Mouse (Mus musculus) mesoderm, embryonic 11.5 days (tissue): ENCODE measurements around the gene En1.

Source experiments
- DNase-seq: peaks from one replicate; pipeline ENCODE4 v3.0.0-alpha.2; 2012; ENCODE audit warnings: low read depth, low spot score

En1 gene

DNA sequence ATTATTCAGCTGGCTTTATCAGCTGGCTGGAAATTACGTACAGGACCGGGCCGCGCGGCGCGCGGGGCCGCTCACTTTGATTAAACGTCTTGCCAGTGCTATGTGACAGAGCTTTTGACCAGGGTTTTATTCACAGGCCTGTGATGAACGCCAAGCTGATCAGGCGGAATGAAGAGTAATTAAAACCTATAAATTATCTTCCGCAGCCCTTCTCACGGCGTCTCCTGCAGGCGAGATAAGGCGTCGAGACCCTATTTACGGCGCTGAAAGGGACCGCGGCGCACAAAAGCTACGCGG lies 2.1 kb upstream of the En1 start:
- no peak for DNase-seq

- DNase-seq = no peak
These were observed 1.5 kb upstream of the En1 start for GRCm38 (mm10) chr1:120600516-120601252.

GRCm38 (mm10) chr1:120601253-120601836 lies 873 bp upstream of the En1 start:
- DNase-seq = no peak

GRCm38 (mm10) chr1:120602876-120603655 lies 848 bp downstream of the En1 start:
- DNase-seq = no peak

- no peak for DNase-seq
These were observed 1.4 kb downstream of the En1 start for GRCm38 (mm10) chr1:120603656-120604051.

DNA sequence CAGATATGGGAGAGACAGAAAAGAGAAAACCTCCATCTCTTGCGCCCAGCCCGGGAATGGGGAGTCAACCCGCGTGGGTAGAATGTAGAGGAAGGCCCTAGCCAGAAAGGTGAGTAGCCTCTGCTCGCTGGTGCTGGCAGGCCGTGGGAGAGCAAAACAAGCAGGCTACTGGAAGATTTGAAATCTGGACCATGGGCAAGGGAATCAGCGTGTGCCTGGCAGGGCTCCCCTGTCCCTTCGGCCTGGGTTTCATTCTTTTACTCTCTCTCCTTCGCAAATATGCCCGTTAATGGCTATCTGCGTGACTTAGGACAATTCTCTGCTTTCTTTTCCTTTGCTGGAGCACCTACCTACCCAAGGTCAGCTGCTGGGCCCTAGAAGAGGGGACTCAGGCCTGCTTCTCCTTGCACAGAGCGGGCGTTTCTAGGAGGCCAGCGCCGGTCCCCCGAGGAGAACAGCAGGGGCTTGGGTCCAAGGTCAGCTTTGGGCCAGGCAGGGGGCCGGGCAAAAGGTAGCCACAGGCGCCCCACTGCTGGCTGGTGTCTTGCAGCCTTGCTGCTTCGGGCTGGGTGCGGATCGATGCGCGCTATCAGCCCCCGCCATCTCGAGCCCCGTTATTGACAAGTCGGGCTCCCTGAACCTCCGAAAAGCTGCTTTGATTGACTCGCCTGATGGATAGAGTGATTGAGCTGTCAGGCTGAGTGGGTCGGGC lies 2.4 kb downstream of the En1 start:
- DNase-seq = no peak

DNA sequence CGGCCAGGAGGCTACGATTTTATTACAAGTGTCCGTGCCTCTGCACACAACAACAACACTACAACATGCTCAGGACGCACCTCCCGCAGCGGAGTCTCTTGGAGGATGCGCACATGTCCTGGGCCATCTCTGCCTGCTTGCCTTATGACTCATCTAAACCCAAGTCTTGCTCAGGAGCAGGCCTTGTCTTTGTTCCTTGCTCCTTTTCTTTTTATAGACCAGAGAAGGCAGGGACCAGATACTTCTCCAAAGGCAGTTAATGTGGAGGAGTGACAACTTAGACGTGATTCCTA lies 2.9 kb downstream of the En1 start:
- DNase-seq = no peak

DNA sequence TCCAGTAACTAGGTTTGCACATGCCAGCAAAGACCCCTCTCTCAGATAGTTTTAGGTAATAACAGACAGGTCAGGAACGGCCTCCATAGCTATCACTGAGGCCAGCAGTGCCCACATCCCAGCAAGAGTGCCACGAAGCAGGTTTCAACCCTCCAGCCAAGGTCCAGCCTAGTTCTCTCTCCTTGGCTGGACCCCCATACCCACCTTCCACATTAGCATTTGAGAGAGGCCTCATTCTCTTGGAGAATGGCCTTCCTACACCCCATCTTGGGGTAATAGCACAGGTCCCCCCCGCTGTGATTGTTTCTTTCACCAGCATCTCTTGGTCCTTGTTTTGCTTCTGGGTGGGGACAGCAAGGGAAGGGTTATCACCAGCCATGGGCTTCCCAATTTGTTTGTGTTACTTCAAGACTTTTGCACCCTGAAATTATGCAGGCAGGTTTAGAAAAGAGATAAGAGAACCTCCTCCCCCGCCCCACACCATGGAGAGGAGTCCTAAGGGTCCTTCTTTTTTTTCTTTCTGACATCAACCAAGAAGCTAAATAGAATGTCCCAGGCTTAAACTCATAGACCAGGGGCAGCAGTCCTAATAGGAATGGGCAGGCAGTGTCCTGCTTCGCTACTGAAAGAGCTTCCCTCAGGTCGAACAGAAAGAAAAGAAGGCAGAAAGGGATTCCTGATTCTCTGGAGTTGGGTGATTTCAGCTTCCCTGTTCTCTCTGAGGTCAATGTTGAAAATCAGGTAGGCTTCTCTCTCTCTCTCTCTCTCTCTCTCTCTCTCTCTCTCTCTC lies 3.5 kb downstream of the En1 start:
- DNase-seq = no peak

DNA sequence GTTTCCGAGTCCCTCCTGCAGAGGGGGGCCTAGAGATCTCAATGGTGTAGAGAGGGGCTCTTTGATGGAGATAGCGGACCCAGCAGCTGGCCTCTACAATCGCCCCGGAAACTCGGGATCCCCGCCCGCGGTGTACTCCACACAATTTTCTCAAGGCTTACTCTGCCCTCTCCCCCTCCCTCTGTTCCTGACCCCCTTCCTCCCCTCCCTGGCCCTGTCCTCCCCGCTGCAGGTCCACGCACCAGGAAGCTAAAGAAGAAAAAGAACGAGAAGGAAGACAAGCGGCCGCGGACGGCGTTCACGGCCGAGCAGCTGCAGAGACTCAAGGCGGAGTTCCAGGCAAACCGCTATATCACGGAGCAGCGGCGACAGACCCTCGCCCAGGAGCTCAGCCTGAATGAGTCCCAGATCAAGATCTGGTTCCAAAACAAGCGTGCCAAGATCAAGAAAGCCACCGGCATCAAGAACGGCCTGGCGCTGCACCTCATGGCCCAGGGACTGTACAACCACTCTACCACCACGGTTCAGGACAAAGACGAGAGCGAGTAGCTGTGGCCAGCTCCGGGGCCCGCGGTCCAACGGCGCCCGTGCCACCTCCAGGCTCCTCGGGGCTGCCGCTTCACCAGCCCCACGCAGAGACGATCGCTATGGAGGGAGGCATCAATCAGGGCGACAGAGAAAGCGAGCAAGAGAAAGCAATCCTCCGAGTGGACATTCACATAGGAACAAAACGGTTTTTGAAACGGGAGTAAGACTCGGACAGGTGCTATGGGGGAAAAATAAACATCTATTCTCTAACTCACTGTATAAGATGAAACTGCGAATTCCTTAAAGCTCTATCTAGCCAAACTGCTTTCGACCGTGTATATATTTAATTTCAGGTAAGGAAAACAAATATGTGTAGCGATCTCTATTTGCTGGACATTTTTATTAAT lies 4.7 kb downstream of the En1 start:
- no peak for DNase-seq

DNA sequence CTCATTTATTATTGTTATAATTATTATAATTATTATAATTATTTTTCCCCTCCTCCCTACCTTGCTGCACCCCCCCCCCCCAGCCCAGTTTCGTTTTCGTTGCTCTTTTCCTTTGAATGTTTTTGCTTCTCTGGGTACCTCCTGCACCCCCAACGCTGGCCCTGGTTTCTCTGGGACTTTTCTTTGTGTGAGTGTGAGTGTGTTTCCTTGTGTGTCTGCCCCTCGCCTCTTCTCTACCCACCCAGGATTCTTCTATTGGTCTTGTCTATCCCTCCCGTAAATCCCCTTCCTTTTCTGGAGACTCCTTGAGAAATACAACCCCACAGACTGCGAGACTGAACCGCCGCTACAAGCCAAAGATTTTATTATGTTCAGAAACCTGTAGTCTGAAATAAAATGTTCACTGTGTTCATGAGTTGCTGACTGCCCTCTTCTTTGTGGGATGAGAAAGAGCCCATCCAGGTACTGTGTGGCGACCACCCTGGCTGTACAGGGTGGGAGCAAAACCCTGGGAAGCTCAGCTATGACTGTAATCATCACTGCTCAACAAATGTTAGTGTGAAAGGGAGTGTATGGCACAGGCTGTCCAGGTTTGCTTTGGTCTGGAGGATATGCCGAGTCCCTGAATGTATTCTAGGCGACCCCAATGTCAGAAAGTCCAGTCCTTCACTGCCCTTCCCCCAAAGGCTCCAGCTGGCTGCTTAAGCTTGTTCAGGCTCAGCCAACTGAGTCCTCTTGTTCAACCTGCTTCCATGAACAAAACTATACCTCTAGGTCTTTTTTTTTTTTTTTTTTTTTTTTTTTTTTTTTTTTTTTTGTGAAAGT lies 5.6 kb downstream of the En1 start:
- no peak for DNase-seq

DNA sequence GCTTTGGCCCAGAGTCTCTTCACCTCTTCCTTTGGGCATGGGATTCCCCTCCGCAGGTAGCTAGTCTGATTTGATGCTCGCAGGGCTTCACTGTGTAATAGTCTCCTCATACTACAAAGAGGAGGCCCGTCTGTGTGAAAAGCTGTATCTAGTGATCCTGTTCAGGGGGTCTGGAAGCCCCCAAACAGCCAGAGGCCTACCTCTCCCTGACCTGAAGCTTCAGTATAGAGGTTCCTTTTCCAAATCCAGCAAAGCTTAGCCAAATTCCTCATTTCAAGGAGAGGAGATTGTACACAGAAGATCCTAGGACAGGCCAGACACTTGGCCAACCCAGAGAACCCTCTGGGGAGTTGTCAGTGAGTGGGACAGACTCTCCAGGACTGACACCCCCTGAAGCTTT lies 6.2 kb downstream of the En1 start:
- DNase-seq = no peak

DNA sequence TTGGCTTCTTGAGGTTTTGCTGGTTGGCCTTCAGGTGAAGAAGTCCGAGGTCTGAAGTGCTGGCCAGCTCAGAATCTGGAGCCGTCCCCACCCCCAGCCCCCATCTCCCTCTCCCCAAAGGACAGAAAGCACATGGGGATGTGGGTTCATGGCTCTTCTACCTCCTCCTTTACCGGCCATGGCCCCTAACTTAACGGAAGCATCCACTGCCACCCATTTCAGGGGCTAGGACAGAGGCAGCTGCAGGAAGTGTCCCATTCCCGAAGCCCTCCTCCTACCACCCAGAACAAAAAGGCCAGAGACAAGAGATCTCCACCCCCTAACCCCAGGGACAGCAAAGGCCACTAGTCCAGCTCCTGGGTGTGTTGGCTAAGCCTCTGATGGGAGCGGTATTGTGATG lies 7.4 kb downstream of the En1 start:
- no peak for DNase-seq

- no peak for DNase-seq
These were observed 11.5 kb downstream of the En1 start for GRCm38 (mm10) chr1:120613461-120614306.

- no peak for DNase-seq
These were observed 12.3 kb downstream of the En1 start for GRCm38 (mm10) chr1:120614307-120615100.

DNA sequence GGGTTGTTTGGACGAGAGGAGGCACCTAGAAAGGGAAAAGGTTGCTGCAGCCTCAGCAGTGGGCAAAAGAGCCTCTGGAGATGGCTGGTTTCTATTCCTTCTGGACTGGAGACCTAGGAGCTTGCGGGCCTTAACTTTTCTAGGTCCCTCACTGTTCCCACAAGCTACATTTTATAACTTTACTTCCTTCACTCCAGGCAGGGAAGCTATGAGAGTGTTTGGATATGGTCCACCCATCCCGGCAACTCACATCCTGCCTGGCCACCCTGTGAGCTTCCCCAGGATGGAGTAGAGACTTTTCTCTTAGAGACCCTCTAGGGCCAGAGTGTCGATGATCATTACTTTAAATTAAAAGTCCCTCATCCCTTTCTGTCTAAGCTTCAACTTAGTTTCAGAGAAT lies 13.3 kb downstream of the En1 start:
- DNase-seq = no peak

DNA sequence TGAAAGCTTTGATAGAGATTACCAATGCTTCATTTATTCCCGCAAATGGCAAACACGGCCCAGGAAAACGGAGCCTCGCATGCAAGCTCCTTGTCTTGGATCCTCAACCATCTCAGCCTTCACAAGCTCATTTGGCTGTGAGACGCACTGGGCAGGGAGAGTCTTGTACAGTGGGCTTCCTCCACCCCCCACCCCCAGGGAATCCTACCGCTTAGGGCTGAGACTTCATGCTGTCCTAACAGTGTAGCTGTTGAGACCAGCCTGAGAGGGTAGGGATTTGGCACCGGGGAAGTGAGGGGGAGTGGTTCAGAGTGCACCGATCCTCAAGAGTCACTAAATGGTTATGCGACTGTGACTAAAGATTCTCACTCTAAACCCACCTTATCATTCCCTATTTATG lies 13.7 kb downstream of the En1 start:
- DNase-seq = no peak

GRCm38 (mm10) chr1:120621383-120621782 lies 19.2 kb downstream of the En1 start:
- no peak for DNase-seq
